Mouse (Mus musculus) thymus, adult 2 months (tissue): ENCODE measurements around the gene Ubash3b.

Experiments used
- CTCF ChIP-seq: fragments of 200-500 bp; IDR thresholded peaks from 2 replicates; pipeline ENCODE4 v1.5.1; 2012; ENCODE audit warnings: mild to moderate bottlenecking, control low read depth, low read length, moderate library complexity, borderline replicate concordance; ENCODE audit not compliant: control insufficient read depth, poor library complexity, insufficient read depth; ENCODE audit errors: extremely low read depth
- POLR2A ChIP-seq: fragments of 200-500 bp; IDR thresholded peaks from 2 replicates; pipeline ENCODE4 v1.6.1; 2012; ENCODE audit warnings: mild to moderate bottlenecking, low read length, control low read depth, moderate library complexity; ENCODE audit not compliant: control insufficient read depth, poor library complexity, insufficient read depth; ENCODE audit errors: extremely low read depth

- TF ChIP-seq POLR2A (no peak), CTCF (no peak)
These were observed 8.4 kb downstream of the Ubash3b start for GRCm38 (mm10) chr9:41153050-41153449.
